Mouse (Mus musculus): ENCODE results near the gene Il11ra1. TPM values are rescaled to one million over a fixed set of nuclear protein-coding genes. Genes with fewer than 3 reads are reported as not detected.

Il11ra1 gene
- polyA plus RNA-seq, 1 experiment from 2014 or later: 125 TPM

Other genes with a start within 250 kb of the Il11ra1 start
- 8.5 and 9.3 TPM in 2 replicates for gene Kif24, start 235.1 kb upstream of the Il11ra1 start, polyA plus RNA-seq (2014; fragmentation: Nextera tagmentation; extraction: Ambion mirVana)
- gene Nudt2, start 234.8 kb upstream of the Il11ra1 start, polyA plus RNA-seq (2014; fragmentation: Nextera tagmentation; extraction: Ambion mirVana): 61.5 and 75.7 TPM in 2 replicates
- 3.8 and 8.9 TPM in 2 replicates for gene AI464131, start 196.9 kb upstream of the Il11ra1 start, polyA plus RNA-seq (2014; fragmentation: Nextera tagmentation; extraction: Ambion mirVana)
- gene 1110017D15Rik, start 182.7 kb upstream of the Il11ra1 start, polyA plus RNA-seq (2014; fragmentation: Nextera tagmentation; extraction: Ambion mirVana): 0.93 and 1.0 TPM in 2 replicates
- gene Fam219a, start 130.5 kb upstream of the Il11ra1 start, polyA plus RNA-seq (2014; fragmentation: Nextera tagmentation; extraction: Ambion mirVana): 2.2 and 2.7 TPM in 2 replicates
- gene Dnaic1, start 130.2 kb upstream of the Il11ra1 start, polyA plus RNA-seq (2014; fragmentation: Nextera tagmentation; extraction: Ambion mirVana): 2.2 and 2.4 TPM in 2 replicates
- 23.2 and 23.5 TPM in 2 replicates for gene Enho, start 59.7 kb upstream of the Il11ra1 start, polyA plus RNA-seq (2014; fragmentation: Nextera tagmentation; extraction: Ambion mirVana)
- 16.6 and 31.5 TPM in 2 replicates for gene Cntfr, start 2.9 kb upstream of the Il11ra1 start, polyA plus RNA-seq (2014; fragmentation: Nextera tagmentation; extraction: Ambion mirVana)
- 86.2 and 91.3 TPM in 2 replicates for gene Rpp25l, start 13.5 kb downstream of the Il11ra1 start, polyA plus RNA-seq (2014; fragmentation: Nextera tagmentation; extraction: Ambion mirVana)
- gene Dctn3, start 23.2 kb downstream of the Il11ra1 start, polyA plus RNA-seq (2014; fragmentation: Nextera tagmentation; extraction: Ambion mirVana): 107 and 114 TPM in 2 replicates
- 0.12 TPM in 1 of 2 replicates, not detected in the other for gene Arid3c, start 31.2 kb downstream of the Il11ra1 start, polyA plus RNA-seq (2014; fragmentation: Nextera tagmentation; extraction: Ambion mirVana)
- 35.0 and 42.1 TPM in 2 replicates for gene Galt, start 55.2 kb downstream of the Il11ra1 start, polyA plus RNA-seq (2014; fragmentation: Nextera tagmentation; extraction: Ambion mirVana)
- gene Sigmar1, start 56.2 kb downstream of the Il11ra1 start, polyA plus RNA-seq (2014; fragmentation: Nextera tagmentation; extraction: Ambion mirVana): 80.8 and 92.2 TPM in 2 replicates
- gene Ccl27a, start 74.3 kb downstream of the Il11ra1 start, polyA plus RNA-seq (2014; fragmentation: Nextera tagmentation; extraction: Ambion mirVana): 36.5 and 42.3 TPM in 2 replicates
- not detected in 2 replicates for gene Gm21541, start 203.6 kb downstream of the Il11ra1 start, polyA plus RNA-seq (2014; fragmentation: Nextera tagmentation; extraction: Ambion mirVana)
- gene Gm20878, start 241.6 kb downstream of the Il11ra1 start, polyA plus RNA-seq (2014; fragmentation: Nextera tagmentation; extraction: Ambion mirVana): 1.3 and 1.8 TPM in 2 replicates